Mouse (Mus musculus) v-Abl transformed pro-B cells (cell line): ENCODE measurements around the gene 3110082J24Rik.

Experiments
- in situ Hi-C, 2 experiments: fragments of 400-800 bp; cut with MboI; formaldehyde crosslinking; loops; one replicate each; pipeline ENCODE4 v1.15.1; 2025; ENCODE audit not compliant: unreplicated experiment in 2 of 2

Gene 3110082J24Rik

GRCm38 (mm10) chr5:30119163-30119562, 13.3 kb upstream of the 3110082J24Rik start:
- in situ Hi-C loops: no loop called here

- in situ Hi-C loops: no loop called here
Measured at GRCm38 (mm10) chr5:30118018-30118417, 12.1 kb upstream of the 3110082J24Rik start.

GRCm38 (mm10) chr5:30115718-30116117, 9.8 kb upstream of the 3110082J24Rik start:
- in situ Hi-C loops: no loop called here

GRCm38 (mm10) chr5:30114761-30115140, 8.9 kb upstream of the 3110082J24Rik start:
- in situ Hi-C loops: no loop called here

- in situ Hi-C loops: no loop called here
Measured at GRCm38 (mm10) chr5:30113881-30114760, 8.2 kb upstream of the 3110082J24Rik start.

GRCm38 (mm10) chr5:30112533-30113068, 6.7 kb upstream of the 3110082J24Rik start:
- in situ Hi-C loops: no loop called here

GRCm38 (mm10) chr5:30111771-30112170, 5.9 kb upstream of the 3110082J24Rik start:
- in situ Hi-C loops: no loop called here

- in situ Hi-C loops: no loop called here
Measured at GRCm38 (mm10) chr5:30111126-30111525, 5.2 kb upstream of the 3110082J24Rik start.

- in situ Hi-C loops: no loop called here
Measured at GRCm38 (mm10) chr5:30110371-30111060, 4.6 kb upstream of the 3110082J24Rik start.

GRCm38 (mm10) chr5:30109899-30110298, 4.0 kb upstream of the 3110082J24Rik start:
- in situ Hi-C loops: no loop called here

- in situ Hi-C loops: no loop called here
Measured at GRCm38 (mm10) chr5:30108233-30108632, 2.3 kb upstream of the 3110082J24Rik start.

GRCm38 (mm10) chr5:30107611-30108041, 1.7 kb upstream of the 3110082J24Rik start:
- in situ Hi-C loops: no loop called here

GRCm38 (mm10) chr5:30107186-30107585, 1.3 kb upstream of the 3110082J24Rik start:
- in situ Hi-C loops: no loop called here

GRCm38 (mm10) chr5:30106756-30107155, 870 bp upstream of the 3110082J24Rik start:
- in situ Hi-C loops: no loop called here

GRCm38 (mm10) chr5:30104841-30105667, 832 bp downstream of the 3110082J24Rik start, which contains the start of gene Garem2:
Gene Garem2, plus strand, starts transcription at chr5:30105161.
- in situ Hi-C loops: no loop called here

GRCm38 (mm10) chr5:30104339-30104738, 1.5 kb downstream of the 3110082J24Rik start:
- in situ Hi-C loops: no loop called here

GRCm38 (mm10) chr5:30103340-30103739, 2.5 kb downstream of the 3110082J24Rik start:
- in situ Hi-C loops: no loop called here

- in situ Hi-C loops: loop anchor here (10.0 to 25.0 kb wide), 3 partner anchors 263 to 713 kb away; partner anchors contain the start of gene Lmbr1 (in 1 of the 2)
Measured at GRCm38 (mm10) chr5:30098260-30098659, 7.6 kb downstream of the 3110082J24Rik start.

- in situ Hi-C loops: loop anchor here (10.0 to 25.0 kb wide), 3 partner anchors 261 to 711 kb away; partner anchors contain the start of gene Lmbr1 (in 1 of the 2)
Measured at GRCm38 (mm10) chr5:30095731-30096130, 10.2 kb downstream of the 3110082J24Rik start.

- in situ Hi-C loops: loop anchor here (10.0 to 25.0 kb wide), 3 partner anchors 260 to 710 kb away; partner anchors contain the start of gene Lmbr1 (in 1 of the 2)
Measured at GRCm38 (mm10) chr5:30094399-30094798, 11.5 kb downstream of the 3110082J24Rik start.
